Mouse (Mus musculus) bone marrow macrophage, adult 2 months (primary cell): ENCODE measurements around the gene Tprgl. TPM values are rescaled to one million over a fixed set of nuclear protein-coding genes. Genes with fewer than 3 reads are reported as not detected.
A peak's percentile ranks its signal among the peaks of the same experiment; 100 is the strongest.

Experiments
- H3K27ac ChIP-seq: 2 replicates; pipeline ENCODE4 v1.5.1; 2012; ENCODE audit warnings: low read depth, low read length; ENCODE audit not compliant: insufficient read depth
- H3K4me1 ChIP-seq: 2 replicates; pipeline ENCODE4 v1.6.1; 2012; ENCODE audit warnings: low read length; ENCODE audit not compliant: control insufficient read depth, insufficient read depth
- H3K4me3 ChIP-seq: 2 replicates; pipeline ENCODE4 v1.5.1; 2012; ENCODE audit warnings: mild to moderate bottlenecking, low read length, moderate library complexity; ENCODE audit not compliant: insufficient read depth
- CTCF ChIP-seq: IDR thresholded peaks from 2 replicates; pipeline ENCODE4 v1.5.1; 2012; ENCODE audit warnings: low read depth, mild to moderate bottlenecking, low read length, moderate library complexity
- POLR2A ChIP-seq: IDR thresholded peaks from 2 replicates; pipeline ENCODE4 v1.6.1; 2012; ENCODE audit warnings: mild to moderate bottlenecking, low read depth, low read length, borderline replicate concordance
- polyA plus RNA-seq: library from polyadenylated mRNA; stranded (reverse); fragments of >200 nt; gene quantifications from 2 replicates; pipeline ENCODE4 v1.2.4, GENCODE M21; 2012; ENCODE audit not compliant: missing spikeins, insufficient read depth, insufficient read length

The Tprgl gene
- polyA plus RNA-seq, 1 experiment: 127 TPM

GRCm38 (mm10) chr4:154140213-154141008 lies 20.1 kb downstream of the Tprgl start:
- peak overlapping the region; percentile 81 for H3K4me3 ChIP-seq
- H3K4me1 ChIP-seq: 0 out of 2 replicates have a peak, but pooled peaks cover 4% of the 10 kb centered on the region
- TF ChIP-seq CTCF (no peak), POLR2A (no peak)
- H3K27ac ChIP-seq: no peak overlapping the region

- Histone ChIP-seq H3K4me3 (peak within 1 kb of the TSS; percentile 81), H3K27ac (no peak within 1 kb of the TSS), H3K4me1 (0 out of 2 replicates have a peak, but pooled peaks cover 4% of the 10 kb centered on the region)
- no peak for TF ChIP-seq POLR2A
Observed at GRCm38 (mm10) chr4:154140182-154140212, 20.5 kb downstream of the Tprgl start, which contains the start of gene Trp73. Gene Trp73 (minus strand): TSS chr4:154140208.

GRCm38 (mm10) chr4:154139671-154140181 lies 20.7 kb downstream of the Tprgl start:
- no peak overlapping the region for H3K27ac ChIP-seq
- TF ChIP-seq POLR2A (no peak), CTCF (no peak)
- 0 out of 2 replicates have a peak, but pooled peaks cover 4% of the 10 kb centered on the region for H3K4me1 ChIP-seq
- H3K4me3 ChIP-seq: peak overlapping the region; percentile 81

GRCm38 (mm10) chr4:154137139-154137538 lies 23.3 kb downstream of the Tprgl start:
- no peak overlapping the region for H3K27ac ChIP-seq
- TF ChIP-seq POLR2A: no peak
- no peak for TF ChIP-seq CTCF
- H3K4me3 ChIP-seq: no peak overlapping the region
- no peaks in the 10 kb centered on the region for H3K4me1 ChIP-seq

- no peak overlapping the region for H3K27ac ChIP-seq
- no peaks in the 10 kb centered on the region for H3K4me1 ChIP-seq
- H3K4me3 ChIP-seq: no peak overlapping the region
- TF ChIP-seq CTCF: no peak
- no peak for TF ChIP-seq POLR2A
Observed at GRCm38 (mm10) chr4:154134803-154135202, 25.7 kb downstream of the Tprgl start.

- TF ChIP-seq POLR2A (no peak), CTCF (no peak)
- no peak overlapping the region for H3K4me3 ChIP-seq
- no peaks in the 10 kb centered on the region for H3K4me1 ChIP-seq
- H3K27ac ChIP-seq: no peak overlapping the region
Observed at GRCm38 (mm10) chr4:154131894-154132293, 28.6 kb downstream of the Tprgl start.

- H3K27ac ChIP-seq: no peak overlapping the region
- H3K4me1 ChIP-seq: no peaks in the 10 kb centered on the region
- TF ChIP-seq POLR2A: no peak
- TF ChIP-seq CTCF: no peak
- no peak overlapping the region for H3K4me3 ChIP-seq
Observed at GRCm38 (mm10) chr4:154129950-154130349, 30.5 kb downstream of the Tprgl start.

GRCm38 (mm10) chr4:154127273-154127672 lies 33.2 kb downstream of the Tprgl start:
- Histone ChIP-seq H3K4me3 (no peak overlapping the region), H3K4me1 (peaks cover 3% of the 10 kb centered on the region; the same call in 1 of the 2 replicates), H3K27ac (no peak overlapping the region)
- no peak for TF ChIP-seq CTCF
- no peak for TF ChIP-seq POLR2A

- Histone ChIP-seq H3K4me1 (peaks cover 3% of the 10 kb centered on the region; the same call in 1 of the 2 replicates), H3K4me3 (no peak overlapping the region), H3K27ac (no peak overlapping the region)
- no peak for TF ChIP-seq POLR2A
- no peak for TF ChIP-seq CTCF
Observed at GRCm38 (mm10) chr4:154125202-154125601, 35.3 kb downstream of the Tprgl start.

- peaks cover 3% of the 10 kb centered on the region; the same call in 1 of the 2 replicates for H3K4me1 ChIP-seq
- no peak overlapping the region for H3K27ac ChIP-seq
- H3K4me3 ChIP-seq: no peak overlapping the region
- TF ChIP-seq CTCF: no peak
- no peak for TF ChIP-seq POLR2A
Observed at GRCm38 (mm10) chr4:154123553-154123952, 36.9 kb downstream of the Tprgl start.
